Mouse (Mus musculus): ENCODE measurements around the gene Gmip.

GRCm38 (mm10) chr8:69775149-69775534 is 33.3 kb upstream of the Gmip start:
- TF ChIP-seq CTCF (IDR thresholded peaks at IDR 0.05; ENCODE audit: extremely low read depth, insufficient read depth, insufficient read length, insufficient replicate concordance) (no peak), POLR2A (IDR thresholded peaks at IDR 0.05; ENCODE audit: low read depth, low read length) (no peak)
